Mouse (Mus musculus) G1E (cell line): ENCODE data around the gene Rsph4a. TPM values are rescaled to one million over a fixed set of nuclear protein-coding genes. Genes with fewer than 3 reads are reported as not detected.
A peak's percentile ranks its signal among the peaks of the same experiment; 100 is the strongest.
"Not testable (repeated sequence)": the region's sequence is repeated elsewhere in the genome, so short reads cannot be mapped to it uniquely, and the experiment has no call there.

Source experiments
- ATAC-seq: 2 replicates; pipeline ENCODE4 v1.8.0; 2016; ENCODE audit warnings: mild to moderate bottlenecking; ENCODE audit not compliant: insufficient number of reproducible peaks, poor library complexity, low FRiP score, severe bottlenecking; ENCODE audit errors: extremely low read depth
- DNase-seq: peaks from one replicate; pipeline ENCODE4 v3.0.0; 2012; ENCODE audit warnings: low spot score
- H3K27me3 ChIP-seq: 2 replicates; pipeline ENCODE4 v1.6.1; 2012; ENCODE audit warnings: mild to moderate bottlenecking, low read length, inconsistent platforms; ENCODE audit not compliant: insufficient read depth
- H3K36me3 ChIP-seq: replicated peaks from 2 replicates; pipeline ENCODE3; 2012; ENCODE audit warnings: mild to moderate bottlenecking, inconsistent platforms
- H3K4me1 ChIP-seq: 2 replicates; pipeline ENCODE4 v1.6.1; 2012; ENCODE audit warnings: low read depth, low read length, inconsistent platforms, mixed read lengths; ENCODE audit not compliant: insufficient read depth
- H3K4me3 ChIP-seq: 2 replicates; pipeline ENCODE4 v1.5.1; 2012; ENCODE audit warnings: low read depth, mild to moderate bottlenecking, inconsistent platforms, low read length, moderate library complexity, mixed read lengths
- H3K9me3 ChIP-seq: replicated peaks from 2 replicates; pipeline ENCODE4 v1.6.1; 2012; ENCODE audit warnings: inconsistent platforms
- CTCF ChIP-seq: IDR thresholded peaks from 2 replicates; pipeline ENCODE4 v1.5.1; 2012; ENCODE audit warnings: low read depth, low read length, inconsistent platforms, mixed read lengths
- GATA1 ChIP-seq: IDR thresholded peaks from 2 replicates; pipeline ENCODE4 v1.6.1; 2012; ENCODE audit warnings: borderline replicate concordance, low read length, inconsistent platforms, mixed read lengths
- GATA2 ChIP-seq: IDR thresholded peaks from 2 replicates; pipeline ENCODE4 v1.6.1; 2012; ENCODE audit warnings: low read depth, low read length, inconsistent platforms, borderline replicate concordance
- POLR2AphosphoS5 ChIP-seq: IDR thresholded peaks from 2 replicates; pipeline ENCODE4 v1.6.1; 2012; ENCODE audit warnings: low read depth, low read length, inconsistent platforms; ENCODE audit not compliant: insufficient replicate concordance
- TAL1 ChIP-seq: conservative IDR thresholded peaks from 2 replicates; pipeline ENCODE4 v1.6.1; 2012; ENCODE audit warnings: low read depth, low read length, inconsistent platforms, mixed read lengths
- polyA plus RNA-seq: library from polyadenylated mRNA; stranded (reverse); fragments of >175 nt; gene quantifications from 2 replicates; pipeline ENCODE4 v1.2.3, GENCODE M21; 2012
- total RNA-seq, 2 experiments: library from RNA; stranded (forward) in 1 of 2; stranded (reverse) in 1 of 2; fragments of 200-1000 nt in 1 of 2; fragments of >200 nt in 1 of 2; fragmentation: Nextera tagmentation in 1 of 2; gene quantifications; 2 replicates each; pipeline ENCODE4 v1.2.3; 2014 to 2017

The Rsph4a gene
- total RNA-seq (2014; fragmentation: Nextera tagmentation), result not detected in 2 replicates
- total RNA-seq (2017), result 0.06 and 0.11 TPM in 2 replicates
- polyA plus RNA-seq, result not detected in 2 replicates

- H3K4me1 ChIP-seq, result peaks cover 7% of the 10 kb centered on the region; the same call in 1 of the 2 replicates
- no peak within 1 kb of the TSS for H3K4me3 ChIP-seq
- H3K27me3 ChIP-seq, result 0 out of 2 replicates have a peak, but pooled peaks cover 7% of the 10 kb centered on the region
- no peaks in the 10 kb centered on the region for H3K36me3 ChIP-seq
- no peak for TF ChIP-seq CTCF
- TF ChIP-seq POLR2AphosphoS5, result no peak
- TF ChIP-seq TAL1, result no peak
- no peak for TF ChIP-seq GATA2
- no peak for TF ChIP-seq GATA1
- ATAC-seq (0 out of 2 replicates have a peak, but pooled peaks have one; percentile 22), DNase-seq (no peak)
- H3K9me3 ChIP-seq, result no peaks in the 10 kb centered on the region
These were observed at the start of gene Rsph4a for GRCm38 (mm10) chr10:33904530-33905481. TSS of gene Rsph4a (plus strand) at chr10:33905111.

- no peak for TF ChIP-seq POLR2AphosphoS5
- no peak for TF ChIP-seq GATA1
- no peak for TF ChIP-seq GATA2
- TF ChIP-seq CTCF, result no peak
- TF ChIP-seq TAL1, result no peak
- no peak for DNase-seq
- ATAC-seq, result no peak
- no peaks in the 10 kb centered on the region for H3K36me3 ChIP-seq
- no peaks in the 10 kb centered on the region for H3K27me3 ChIP-seq
- no peaks in the 10 kb centered on the region for H3K9me3 ChIP-seq
- no peak within 1 kb of the TSS for H3K4me3 ChIP-seq
- no peaks in the 10 kb centered on the region for H3K4me1 ChIP-seq
These were observed 47.5 kb upstream of the Rsph4a start, which contains the start of gene Sult3a1 for GRCm38 (mm10) chr10:33857421-33857820. TSS of gene Sult3a1 (plus strand) at chr10:33857721.

DNA sequence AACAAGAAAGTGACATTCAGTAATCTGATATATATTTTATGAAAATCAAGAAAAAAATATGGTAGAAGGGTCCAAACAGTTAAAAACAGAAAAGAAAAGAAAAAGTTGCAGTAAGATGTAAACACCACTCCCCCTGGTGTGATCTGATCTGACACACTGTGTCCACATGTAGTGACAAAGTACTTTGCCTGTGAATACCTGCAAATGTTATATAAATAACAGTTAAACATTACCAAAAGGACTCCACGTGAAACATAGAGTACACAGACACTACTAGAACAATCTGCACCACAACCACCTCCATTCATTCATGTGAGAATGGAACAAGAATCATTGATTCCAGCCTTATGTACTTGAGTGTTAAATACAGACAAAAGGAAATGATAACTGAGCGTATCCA, 38.9 kb upstream of the Rsph4a start:
- Histone ChIP-seq H3K9me3 (0 out of 2 replicates have a peak, but pooled peaks cover 3% of the 10 kb centered on the region), H3K36me3 (no peaks in the 10 kb centered on the region), H3K4me3 (no peak overlapping the region), H3K4me1 (no peaks in the 10 kb centered on the region), H3K27me3 (no peaks in the 10 kb centered on the region)
- DNase-seq (no peak), ATAC-seq (no peak)
- TF ChIP-seq CTCF, result no peak
- no peak for TF ChIP-seq GATA1
- no peak for TF ChIP-seq TAL1
- no peak for TF ChIP-seq POLR2AphosphoS5
- TF ChIP-seq GATA2, result no peak

- DNase-seq, result no peak
- Histone ChIP-seq H3K4me1 (no peaks in the 10 kb centered on the region), H3K4me3 (no peak overlapping the region), H3K27me3 (no peaks in the 10 kb centered on the region), H3K36me3 (no peaks in the 10 kb centered on the region), H3K9me3 (peaks cover 9% of the 10 kb centered on the region)
- ATAC-seq, result no peak
- TF ChIP-seq POLR2AphosphoS5 (no peak), GATA1 (no peak), TAL1 (no peak), GATA2 (no peak), CTCF (no peak)
These were observed 34.5 kb upstream of the Rsph4a start for GRCm38 (mm10) chr10:33870441-33870840.

DNA sequence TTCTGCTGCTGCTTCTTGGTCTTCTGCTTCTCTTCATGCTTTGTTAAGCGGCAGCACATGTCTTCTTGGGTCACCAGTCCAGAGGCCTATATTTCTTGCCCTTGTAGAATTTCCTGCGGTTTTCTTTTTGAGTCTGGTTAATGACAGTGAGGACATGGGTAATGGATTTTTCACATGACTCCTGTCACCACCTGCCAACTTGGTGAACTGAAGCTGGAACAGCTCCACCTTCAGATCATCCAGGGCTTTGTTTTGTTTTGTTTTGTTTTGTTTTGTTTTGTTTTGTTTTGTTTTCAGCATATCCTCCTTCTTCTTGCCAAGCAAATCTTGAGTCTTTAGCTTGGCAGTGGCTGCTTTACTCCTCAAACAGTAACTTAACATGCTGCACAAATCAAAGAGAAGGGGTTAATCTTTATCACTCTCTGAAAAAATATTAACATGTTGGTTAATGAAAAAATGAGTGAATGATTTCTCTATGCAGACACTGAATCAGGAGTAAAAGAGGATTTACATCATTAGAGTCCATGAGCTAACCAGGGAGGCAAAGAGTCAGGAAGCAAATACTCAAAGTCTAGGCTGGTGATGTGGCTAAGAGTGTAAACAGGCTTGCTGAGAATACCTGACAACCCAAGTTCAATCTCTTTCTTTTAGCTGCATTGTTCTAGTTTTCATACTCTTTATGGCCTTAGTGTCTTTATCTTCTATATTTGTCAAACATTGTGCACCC, 32.1 kb upstream of the Rsph4a start:
- H3K9me3 ChIP-seq, result peaks cover 9% of the 10 kb centered on the region
- H3K4me1 ChIP-seq, result no peaks in the 10 kb centered on the region
- H3K4me3 ChIP-seq, result no peak overlapping the region
- no peak for ATAC-seq
- DNase-seq, result no peak
- no peaks in the 10 kb centered on the region for H3K27me3 ChIP-seq
- H3K36me3 ChIP-seq, result no peaks in the 10 kb centered on the region
- TF ChIP-seq CTCF (no peak), POLR2AphosphoS5 (no peak)

GRCm38 (mm10) chr10:33882411-33882810, 22.5 kb upstream of the Rsph4a start:
- H3K9me3 ChIP-seq, H3K4me3 ChIP-seq, H3K4me1 ChIP-seq, DNase-seq, H3K36me3 ChIP-seq, ATAC-seq, H3K27me3 ChIP-seq: not testable (repeated sequence)

GRCm38 (mm10) chr10:33901520-33901919, 3.4 kb upstream of the Rsph4a start:
- not testable (repeated sequence) for H3K4me1 ChIP-seq, DNase-seq, H3K4me3 ChIP-seq, H3K36me3 ChIP-seq, ATAC-seq, H3K9me3 ChIP-seq, H3K27me3 ChIP-seq
